Mouse (Mus musculus): Measurements from ENCODE around the gene Lrmp.

DNA sequence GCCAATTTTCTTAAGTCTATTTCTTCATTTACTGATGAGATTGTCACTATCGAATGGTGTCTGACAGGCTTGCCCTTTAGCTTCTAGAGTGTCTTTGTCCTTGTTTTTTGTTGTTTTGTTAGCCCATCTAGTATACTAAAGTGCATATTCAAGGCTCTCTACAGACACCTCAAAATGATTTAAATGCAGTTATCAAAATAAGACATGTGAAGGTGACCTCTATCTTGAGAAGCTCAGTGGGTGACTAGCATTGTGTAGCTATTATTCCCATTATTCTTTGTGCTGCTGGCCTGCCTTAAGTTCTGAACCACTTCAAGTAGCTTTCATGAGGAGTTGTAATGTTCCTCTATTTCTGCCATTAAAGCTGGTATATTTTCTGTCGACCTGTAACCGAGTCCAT, 100.4 kb downstream of the Lrmp start:
- TF ChIP-seq CTCF (IDR thresholded peaks at IDR 0.05; ENCODE audit: extremely low read depth, insufficient read depth, insufficient read length, insufficient replicate concordance), result no peak
- no peak for TF ChIP-seq POLR2A (IDR thresholded peaks at IDR 0.05; ENCODE audit: low read depth, low read length)
